Mouse (Mus musculus): ENCODE results near the gene Exoc3l. TPM values are rescaled to one million over a fixed set of nuclear protein-coding genes. Genes with fewer than 3 reads are reported as not detected.

The Exoc3l gene
- total and polyA plus RNA-seq, 3 experiments, result 3.9 to 11.8 (median 4.7) TPM

- DNase-seq, result no peak
- no peaks in the 10 kb centered on the region; the same call in none of the 2 replicates for H3K4me1 ChIP-seq (ENCODE audit: control insufficient read depth, insufficient read depth, low read length)
- TF ChIP-seq CTCF (IDR thresholded peaks at IDR 0.05) (no peak), POLR2A (IDR thresholded peaks at IDR 0.05; ENCODE audit: insufficient read depth, low read depth, low read length) (no peak), EP300 (IDR thresholded peaks at IDR 0.05; ENCODE audit: insufficient read depth, low read depth, low read length) (no peak)
- no peaks in the 10 kb centered on the region for H3K36me3 ChIP-seq (ENCODE audit: control insufficient read depth, insufficient read depth, low read length)
- H3K4me3 ChIP-seq, result no peak overlapping the region
- WGBS, result 83% methylated on average over 8 of the region's 8 CpGs
- H3K9ac ChIP-seq (ENCODE audit: low read depth, low read length), result no peak overlapping the region
- H3K27ac ChIP-seq, result no peak overlapping the region
- H3K27me3 ChIP-seq (ENCODE audit: control insufficient read depth, insufficient read depth, low read length), result no peaks in the 10 kb centered on the region
- intact Hi-C loops (cut with DNase I), result no loop called here
- H3K79me2 ChIP-seq (replicated peaks; ENCODE audit: control insufficient read depth, insufficient read depth, low read length), result no peaks in the 10 kb centered on the region
These were observed 14.2 kb upstream of the Exoc3l start for GRCm38 (mm10) chr8:105310118-105310517.

- H3K36me3 ChIP-seq (ENCODE audit: control insufficient read depth, insufficient read depth, low read length), result no peaks in the 10 kb centered on the region
- 85% methylated on average over 15 of the region's 15 CpGs for WGBS
- no peak for DNase-seq
These were observed 13.4 kb upstream of the Exoc3l start for GRCm38 (mm10) chr8:105309142-105309847.

GRCm38 (mm10) chr8:105308428-105308827 is 12.5 kb upstream of the Exoc3l start:
- intact Hi-C loops (cut with DNase I), result no loop called here
- Histone ChIP-seq H3K4me3 (no peak overlapping the region), H3K27me3 (ENCODE audit: control insufficient read depth, insufficient read depth, low read length) (no peaks in the 10 kb centered on the region), H3K79me2 (replicated peaks; ENCODE audit: control insufficient read depth, insufficient read depth, low read length) (no peaks in the 10 kb centered on the region), H3K4me1 (ENCODE audit: control insufficient read depth, insufficient read depth, low read length) (peaks cover 2% of the 10 kb centered on the region), H3K36me3 (ENCODE audit: control insufficient read depth, insufficient read depth, low read length) (no peaks in the 10 kb centered on the region), H3K27ac (no peak overlapping the region), H3K9ac (ENCODE audit: low read depth, low read length) (no peak overlapping the region)
- TF ChIP-seq CTCF (IDR thresholded peaks at IDR 0.05) (no peak), POLR2A (IDR thresholded peaks at IDR 0.05; ENCODE audit: insufficient read depth, low read depth, low read length) (no peak), EP300 (IDR thresholded peaks at IDR 0.05; ENCODE audit: insufficient read depth, low read depth, low read length) (no peak)
- 95% methylated on average over 10 of the region's 10 CpGs for WGBS
- no peak for DNase-seq

More at GRCm38 (mm10) chr8:105309142-105309847, 13.4 kb upstream of the Exoc3l start:
- Histone ChIP-seq H3K79me2 (replicated peaks; ENCODE audit: control insufficient read depth, insufficient read depth, low read length) (no peaks in the 10 kb centered on the region), H3K4me1 (ENCODE audit: control insufficient read depth, insufficient read depth, low read length) (peaks cover 2% of the 10 kb centered on the region), H3K9ac (ENCODE audit: low read depth, low read length) (no peak overlapping the region), H3K4me3 (no peak overlapping the region), H3K27me3 (ENCODE audit: control insufficient read depth, insufficient read depth, low read length) (no peaks in the 10 kb centered on the region), H3K27ac (no peak overlapping the region)
- TF ChIP-seq POLR2A (IDR thresholded peaks at IDR 0.05; ENCODE audit: insufficient read depth, low read depth, low read length), result no peak
- TF ChIP-seq CTCF (IDR thresholded peaks at IDR 0.05), result no peak
- no peak for TF ChIP-seq EP300 (IDR thresholded peaks at IDR 0.05; ENCODE audit: insufficient read depth, low read depth, low read length)
- intact Hi-C loops (cut with DNase I), result no loop called here

DNA sequence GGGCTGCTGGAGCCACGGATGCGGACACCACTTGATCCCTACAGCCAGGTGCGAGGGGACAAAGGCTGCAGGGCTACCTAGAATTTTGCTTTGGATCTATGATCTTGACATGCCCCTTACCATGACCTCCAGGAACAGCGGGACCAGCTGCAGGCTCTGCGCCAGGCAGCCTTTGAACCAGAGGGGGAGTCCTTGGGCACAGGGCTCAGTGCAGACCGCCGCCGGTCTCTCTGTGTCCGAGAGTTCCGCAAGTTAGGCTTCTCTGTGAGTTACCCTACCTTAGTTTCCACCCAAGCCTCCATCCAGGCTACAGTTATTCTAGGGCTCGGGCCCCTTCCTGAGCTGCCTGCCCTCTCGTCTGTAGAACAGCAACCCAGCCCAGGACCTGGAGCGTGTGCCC is 11.8 kb upstream of the Exoc3l start:
- H3K79me2 ChIP-seq (replicated peaks; ENCODE audit: control insufficient read depth, insufficient read depth, low read length), result no peaks in the 10 kb centered on the region
- H3K4me1 ChIP-seq (ENCODE audit: control insufficient read depth, insufficient read depth, low read length), result peaks cover 2% of the 10 kb centered on the region
- 94% methylated on average over 13 of the region's 13 CpGs for WGBS
- H3K9ac ChIP-seq (ENCODE audit: low read depth, low read length), result no peak overlapping the region
- intact Hi-C loops (cut with DNase I), result no loop called here
- TF ChIP-seq CTCF (IDR thresholded peaks at IDR 0.05) (no peak), EP300 (IDR thresholded peaks at IDR 0.05; ENCODE audit: insufficient read depth, low read depth, low read length) (no peak), POLR2A (IDR thresholded peaks at IDR 0.05; ENCODE audit: insufficient read depth, low read depth, low read length) (no peak)
- H3K27ac ChIP-seq, result no peak overlapping the region
- no peaks in the 10 kb centered on the region for H3K36me3 ChIP-seq (ENCODE audit: control insufficient read depth, insufficient read depth, low read length)
- DNase-seq, result peak in 1 of 2 experiments; percentile 18
- no peak overlapping the region for H3K4me3 ChIP-seq
- no peaks in the 10 kb centered on the region for H3K27me3 ChIP-seq (ENCODE audit: control insufficient read depth, insufficient read depth, low read length)

GRCm38 (mm10) chr8:105306146-105306691 is 10.3 kb upstream of the Exoc3l start:
- no peaks in the 10 kb centered on the region for H3K36me3 ChIP-seq (ENCODE audit: control insufficient read depth, insufficient read depth, low read length)
- no peaks in the 10 kb centered on the region for H3K27me3 ChIP-seq (ENCODE audit: control insufficient read depth, insufficient read depth, low read length)
- peak in 1 of 2 experiments; percentile 17 for DNase-seq
- H3K9ac ChIP-seq (ENCODE audit: low read depth, low read length), result no peak overlapping the region
- peaks cover 2% of the 10 kb centered on the region for H3K4me1 ChIP-seq (ENCODE audit: control insufficient read depth, insufficient read depth, low read length)
- H3K79me2 ChIP-seq (replicated peaks; ENCODE audit: control insufficient read depth, insufficient read depth, low read length), result no peaks in the 10 kb centered on the region
- 35% methylated on average over 5 of the region's 5 CpGs for WGBS
- H3K4me3 ChIP-seq, result peak overlapping the region; percentile 15; the same call in 1 of the 2 replicates
- TF ChIP-seq CTCF (IDR thresholded peaks at IDR 0.05), result no peak
- no peak for TF ChIP-seq POLR2A (IDR thresholded peaks at IDR 0.05; ENCODE audit: insufficient read depth, low read depth, low read length)
- TF ChIP-seq EP300 (IDR thresholded peaks at IDR 0.05; ENCODE audit: insufficient read depth, low read depth, low read length), result no peak
- no peak overlapping the region for H3K27ac ChIP-seq
- intact Hi-C loops (cut with DNase I), result no loop called here
